Mouse (Mus musculus) kidney, postnatal 10 days (tissue): ENCODE data around the gene Helt.

ENCODE experiments used
- DNase-seq: peaks from one replicate; pipeline ENCODE4 v3.0.0; 2021; ENCODE audit warnings: mixed read lengths

Gene Helt

GRCm38 (mm10) chr8:46294181-46294892 lies at the start of gene Helt:
Gene Helt (minus strand): TSS chr8:46294671.
- no peak for DNase-seq

- no peak for DNase-seq
Observed at GRCm38 (mm10) chr8:46342272-46342671, 47.8 kb upstream of the Helt start.

GRCm38 (mm10) chr8:46340381-46341273 lies 46.2 kb upstream of the Helt start:
- DNase-seq, result no peak

- DNase-seq, result no peak
Observed at GRCm38 (mm10) chr8:46339317-46339716, 44.8 kb upstream of the Helt start.

- no peak for DNase-seq
Observed at GRCm38 (mm10) chr8:46336351-46336750, 41.9 kb upstream of the Helt start.

GRCm38 (mm10) chr8:46332389-46333061 lies 38.1 kb upstream of the Helt start:
- no peak for DNase-seq

GRCm38 (mm10) chr8:46331801-46332200 lies 37.3 kb upstream of the Helt start:
- DNase-seq, result peak; percentile 46

GRCm38 (mm10) chr8:46329396-46329795 lies 34.9 kb upstream of the Helt start:
- DNase-seq, result no peak

- peak; percentile 49 for DNase-seq
Observed at GRCm38 (mm10) chr8:46327284-46327683, 32.8 kb upstream of the Helt start.

- no peak for DNase-seq
Observed at GRCm38 (mm10) chr8:46326715-46327114, 32.2 kb upstream of the Helt start.

GRCm38 (mm10) chr8:46324676-46325075 lies 30.2 kb upstream of the Helt start:
- DNase-seq, result no peak

GRCm38 (mm10) chr8:46323672-46324191 lies 29.3 kb upstream of the Helt start:
- peak; percentile 48 for DNase-seq

- DNase-seq, result no peak
Observed at GRCm38 (mm10) chr8:46322833-46323232, 28.4 kb upstream of the Helt start.

- no peak for DNase-seq
Observed at GRCm38 (mm10) chr8:46322421-46322820, 27.9 kb upstream of the Helt start.

GRCm38 (mm10) chr8:46318802-46319201 lies 24.3 kb upstream of the Helt start:
- DNase-seq, result no peak

- peak; percentile 30 for DNase-seq
Observed at GRCm38 (mm10) chr8:46317161-46317560, 22.7 kb upstream of the Helt start.

GRCm38 (mm10) chr8:46313798-46314197 lies 19.3 kb upstream of the Helt start:
- no peak for DNase-seq

GRCm38 (mm10) chr8:46311159-46311558 lies 16.7 kb upstream of the Helt start:
- DNase-seq, result peak; percentile 92

GRCm38 (mm10) chr8:46308189-46308588 lies 13.7 kb upstream of the Helt start:
- no peak for DNase-seq

GRCm38 (mm10) chr8:46305733-46306349 lies 11.4 kb upstream of the Helt start:
- peak; percentile 38 for DNase-seq

- no peak for DNase-seq
Observed at GRCm38 (mm10) chr8:46302121-46302520, 7.7 kb upstream of the Helt start.

- DNase-seq, result no peak
Observed at GRCm38 (mm10) chr8:46298847-46299246, 4.4 kb upstream of the Helt start.

GRCm38 (mm10) chr8:46296551-46296950 lies 2.1 kb upstream of the Helt start:
- DNase-seq, result no peak
